Mouse (Mus musculus) heart, embryonic 10.5 days (tissue): ENCODE measurements around the gene Sema5a. TPM values are rescaled to one million over a fixed set of nuclear protein-coding genes. Genes with fewer than 3 reads are reported as not detected.

ENCODE experiments used
- DNase-seq: peaks from one replicate; pipeline ENCODE4 v3.0.0-alpha.2; 2017; ENCODE audit warnings: low spot score
- H3K27ac ChIP-seq: fragments of 300-500 bp; sonication (generic); 2 replicates; pipeline ENCODE4 v1.5.1; 2016; ENCODE audit warnings: mild to moderate bottlenecking
- H3K27me3 ChIP-seq: fragments of 300-500 bp; sonication (generic); 2 replicates; pipeline ENCODE4 v1.6.1; 2016; ENCODE audit warnings: mild to moderate bottlenecking; ENCODE audit not compliant: poor library complexity, insufficient read depth, severe bottlenecking
- H3K36me3 ChIP-seq: fragments of 300-500 bp; sonication (generic); 2 replicates; pipeline ENCODE4 v1.6.1; 2016; ENCODE audit warnings: mild to moderate bottlenecking, moderate library complexity
- H3K4me1 ChIP-seq: fragments of 300-500 bp; sonication (generic); 2 replicates; pipeline ENCODE4 v1.6.1; 2016; ENCODE audit warnings: mild to moderate bottlenecking
- H3K4me3 ChIP-seq: fragments of 300-500 bp; sonication (generic); 2 replicates; pipeline ENCODE4 v1.5.1; 2016; ENCODE audit warnings: mild to moderate bottlenecking, moderate library complexity
- H3K9me3 ChIP-seq: fragments of 300-500 bp; sonication (generic); 2 replicates; pipeline ENCODE4 v1.6.1; 2016; ENCODE audit warnings: mild to moderate bottlenecking, moderate library complexity
- WGBS: fragments of 180-500 bp; shearing (Covaris S2); methylation state at CpG from one replicate; pipeline ENCODE4 v1.1.7; 2016; 5-methylcytosine and 5-hydroxymethylcytosine counted together
- polyA plus RNA-seq: library from polyadenylated mRNA; unstranded; fragments of >200 nt; fragmentation: Nextera tagmentation; extraction: Ambion mirVana; gene quantifications from 2 replicates; pipeline ENCODE4 v1.2.1, GENCODE M21; 2016

The Sema5a gene
- polyA plus RNA-seq, 1 experiment from 2014 or later = 6.9 TPM

DNA sequence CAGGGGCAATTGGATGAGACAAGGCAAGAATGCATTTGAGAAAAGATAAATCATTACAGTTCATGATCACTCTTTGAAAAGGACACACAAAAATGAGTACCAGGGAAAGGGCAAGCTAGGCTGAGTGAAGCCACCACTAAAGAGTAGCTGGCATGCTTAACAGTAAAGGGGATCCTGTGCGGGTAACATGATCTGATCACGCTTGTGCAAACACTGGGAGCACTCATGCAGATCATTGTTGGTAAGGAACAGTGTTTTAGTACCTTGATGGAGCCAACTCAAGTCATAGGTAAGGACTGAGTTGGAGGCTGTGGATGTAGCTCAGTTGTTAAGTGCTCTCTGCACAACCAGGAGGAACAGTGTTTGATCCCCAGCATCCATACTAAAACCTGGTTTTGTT is 273.3 kb downstream of the Sema5a start:
- H3K4me1 ChIP-seq = no peaks in the 10 kb centered on the region
- H3K36me3 ChIP-seq = no peaks in the 10 kb centered on the region
- H3K27ac ChIP-seq = no peak overlapping the region
- 83% methylated on average over 2 of the region's 2 CpGs for WGBS
- H3K4me3 ChIP-seq = no peak overlapping the region
- no peak for DNase-seq
- no peaks in the 10 kb centered on the region for H3K9me3 ChIP-seq
- H3K27me3 ChIP-seq = no peaks in the 10 kb centered on the region

DNA sequence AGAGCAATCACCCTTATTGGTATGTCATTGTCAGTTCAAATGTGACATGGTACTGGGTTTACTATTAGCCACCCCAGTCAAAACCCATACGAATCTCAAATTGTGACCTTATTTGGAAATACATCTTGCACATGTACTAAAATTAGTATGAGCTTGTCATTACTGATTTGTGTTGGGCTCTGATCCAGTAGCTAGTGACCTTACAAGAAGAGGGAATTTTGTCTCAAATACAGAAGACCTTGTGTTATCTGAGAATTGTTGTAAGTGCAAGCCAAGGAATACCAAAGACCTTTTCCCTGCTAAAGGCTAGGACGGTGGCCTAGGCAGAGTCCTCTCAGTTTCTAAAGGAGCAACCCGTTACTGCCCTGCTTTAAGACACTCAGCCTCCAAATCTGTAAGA is 287.9 kb downstream of the Sema5a start:
- Histone ChIP-seq H3K4me1 (no peaks in the 10 kb centered on the region), H3K4me3 (no peak overlapping the region), H3K27me3 (no peaks in the 10 kb centered on the region), H3K36me3 (no peaks in the 10 kb centered on the region), H3K27ac (no peak overlapping the region), H3K9me3 (no peaks in the 10 kb centered on the region)
- no peak for DNase-seq
- 73% methylated on average over 3 of the region's 3 CpGs for WGBS

DNA sequence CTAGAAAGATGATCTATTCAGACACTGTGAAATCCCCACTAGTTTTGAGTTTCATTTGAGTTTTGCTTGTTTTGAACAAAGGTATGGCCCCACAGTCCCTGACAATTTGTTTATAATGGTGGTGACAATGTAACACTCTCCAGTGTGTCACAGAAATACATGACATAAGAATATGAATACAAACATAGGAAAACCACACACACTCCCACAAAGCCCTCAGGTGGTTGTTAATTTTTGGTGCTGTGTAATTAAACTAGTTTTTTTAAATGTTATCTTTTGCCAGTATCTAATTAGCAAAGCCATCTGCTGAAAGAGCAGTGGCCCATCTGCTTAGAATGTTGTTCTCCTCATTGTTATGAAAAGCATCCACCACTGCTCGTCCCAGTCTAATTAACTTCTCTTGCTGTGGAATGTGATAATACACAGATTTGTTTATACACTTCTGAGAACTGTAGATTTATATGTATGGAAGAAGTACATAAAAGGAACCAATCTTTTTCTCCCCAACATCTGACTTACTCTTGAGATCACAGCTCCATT is 289.0 kb downstream of the Sema5a start:
- H3K27ac ChIP-seq = no peak overlapping the region
- H3K4me1 ChIP-seq = no peaks in the 10 kb centered on the region
- H3K27me3 ChIP-seq = no peaks in the 10 kb centered on the region
- no peaks in the 10 kb centered on the region for H3K36me3 ChIP-seq
- WGBS = 65% methylated on average over 1 of the region's 1 CpGs
- H3K9me3 ChIP-seq = no peaks in the 10 kb centered on the region
- H3K4me3 ChIP-seq = no peak overlapping the region
- DNase-seq = no peak

DNA sequence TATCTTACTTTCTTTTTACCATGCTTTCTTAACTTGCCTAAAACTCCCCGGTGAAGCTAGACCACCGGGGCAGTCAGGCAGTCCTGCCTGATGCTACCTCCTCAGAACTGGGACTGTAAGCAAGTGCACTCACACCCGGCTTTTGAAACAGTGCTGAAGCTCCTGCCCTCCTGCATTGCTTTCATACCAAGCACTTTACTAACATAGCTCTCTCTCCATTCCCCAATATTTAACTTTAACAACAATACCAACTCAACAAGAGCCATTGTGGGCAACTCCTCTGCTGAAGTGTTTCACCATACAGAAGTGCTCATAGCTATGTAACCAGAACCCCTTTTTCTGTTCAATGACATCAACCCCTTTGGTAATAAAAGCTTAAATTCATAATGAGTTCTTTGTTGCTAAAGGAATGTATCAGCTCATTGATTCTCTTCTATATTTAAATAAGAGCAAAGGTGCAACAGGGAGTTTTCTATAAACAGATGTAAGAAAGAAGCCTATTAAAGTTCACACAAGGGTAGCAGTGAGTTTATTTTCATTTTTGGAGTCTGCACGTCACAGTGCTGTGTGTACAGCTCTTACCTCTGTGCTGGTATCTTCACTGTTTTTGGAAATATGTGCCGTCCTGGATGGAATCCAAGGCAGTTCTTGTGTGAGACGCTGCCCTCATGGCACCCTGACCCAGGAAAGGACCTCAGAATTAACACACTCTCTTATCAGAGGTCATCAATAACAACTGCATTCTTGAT is 292.3 kb downstream of the Sema5a start:
- no peaks in the 10 kb centered on the region for H3K9me3 ChIP-seq
- H3K4me1 ChIP-seq = no peaks in the 10 kb centered on the region
- H3K36me3 ChIP-seq = no peaks in the 10 kb centered on the region
- 82% methylated on average over 6 of the region's 6 CpGs for WGBS
- H3K27me3 ChIP-seq = no peaks in the 10 kb centered on the region
- no peak overlapping the region for H3K4me3 ChIP-seq
- no peak overlapping the region for H3K27ac ChIP-seq
- no peak for DNase-seq

DNA sequence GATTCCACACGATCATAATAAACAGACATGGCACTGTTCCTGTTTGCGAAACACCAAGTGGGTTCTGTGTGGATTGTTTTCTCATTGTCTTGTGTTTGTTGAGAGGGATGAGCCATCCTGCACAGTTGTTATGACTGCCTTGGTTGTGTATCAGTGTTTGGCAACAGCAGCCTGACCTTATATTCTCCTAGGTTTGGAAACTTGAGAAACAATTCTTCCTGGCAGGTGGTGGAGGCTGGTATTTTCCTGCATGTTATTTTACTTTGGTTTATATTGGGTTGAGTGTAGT is 292.8 kb downstream of the Sema5a start:
- Histone ChIP-seq H3K36me3 (no peaks in the 10 kb centered on the region), H3K27ac (no peak overlapping the region), H3K4me3 (no peak overlapping the region), H3K4me1 (no peaks in the 10 kb centered on the region), H3K27me3 (no peaks in the 10 kb centered on the region), H3K9me3 (no peaks in the 10 kb centered on the region)
- WGBS = 77% methylated on average over 2 of the region's 2 CpGs
- DNase-seq = no peak

DNA sequence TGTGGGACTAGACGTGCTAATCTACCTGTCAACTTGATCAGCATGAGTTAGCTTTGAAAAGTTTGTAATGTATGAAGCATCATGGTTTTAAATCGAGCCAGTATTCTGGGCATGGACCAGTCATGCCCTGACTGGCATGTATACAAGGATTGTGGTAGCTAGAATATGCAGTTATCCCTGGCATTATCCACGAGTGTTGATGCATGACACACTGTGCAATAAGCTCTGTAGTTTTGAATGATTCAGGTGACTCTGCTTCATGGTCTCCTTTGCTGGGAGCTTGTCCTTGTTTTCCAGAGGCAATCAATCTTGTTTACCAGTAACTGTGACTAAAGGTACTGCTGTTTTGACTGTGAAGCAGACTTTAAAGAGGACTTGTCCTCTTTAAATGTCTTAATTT is 293.5 kb downstream of the Sema5a start:
- no peaks in the 10 kb centered on the region for H3K27me3 ChIP-seq
- H3K4me1 ChIP-seq = no peaks in the 10 kb centered on the region
- H3K4me3 ChIP-seq = no peak overlapping the region
- WGBS = 81% methylated on average over 3 of the region's 3 CpGs
- H3K36me3 ChIP-seq = no peaks in the 10 kb centered on the region
- H3K27ac ChIP-seq = no peak overlapping the region
- no peaks in the 10 kb centered on the region for H3K9me3 ChIP-seq
- DNase-seq = no peak

- Histone ChIP-seq H3K4me3 (no peak overlapping the region), H3K36me3 (no peaks in the 10 kb centered on the region), H3K9me3 (no peaks in the 10 kb centered on the region), H3K27ac (no peak overlapping the region), H3K27me3 (no peaks in the 10 kb centered on the region), H3K4me1 (no peaks in the 10 kb centered on the region)
- 59% methylated on average over 1 of the region's 1 CpGs for WGBS
- DNase-seq = no peak
These were observed 298.1 kb downstream of the Sema5a start for GRCm38 (mm10) chr15:32542746-32543145.

GRCm38 (mm10) chr15:32543181-32543580 is 298.6 kb downstream of the Sema5a start:
- no peaks in the 10 kb centered on the region for H3K9me3 ChIP-seq
- H3K27ac ChIP-seq = no peak overlapping the region
- DNase-seq = no peak
- no peaks in the 10 kb centered on the region for H3K27me3 ChIP-seq
- 91% methylated on average over 3 of the region's 3 CpGs for WGBS
- H3K4me3 ChIP-seq = no peak overlapping the region
- no peaks in the 10 kb centered on the region for H3K4me1 ChIP-seq
- H3K36me3 ChIP-seq = no peaks in the 10 kb centered on the region

DNA sequence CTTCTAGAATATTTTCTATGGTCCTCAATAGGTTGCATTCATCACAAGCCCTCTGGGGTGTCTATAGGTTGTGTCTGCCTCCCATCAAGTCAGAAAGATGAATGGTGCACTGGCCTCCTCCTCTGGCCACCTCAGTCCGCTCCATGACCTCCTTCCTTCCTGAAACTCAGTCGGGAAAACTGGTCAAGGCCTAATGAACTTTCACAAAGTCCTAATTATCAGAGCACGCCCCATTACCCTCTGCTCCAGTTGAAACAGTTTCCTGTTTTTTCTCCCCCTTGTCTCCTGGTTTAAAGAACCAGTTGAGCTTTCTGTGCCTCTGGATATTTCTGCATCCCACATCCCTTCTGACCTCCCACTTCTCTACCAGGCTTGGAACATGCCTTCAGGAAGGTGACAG is 300.8 kb downstream of the Sema5a start:
- no peak overlapping the region for H3K27ac ChIP-seq
- 47% methylated on average over 3 of the region's 3 CpGs for WGBS

GRCm38 (mm10) chr15:32546746-32547145 is 302.1 kb downstream of the Sema5a start:
- H3K27ac ChIP-seq = no peak overlapping the region
- WGBS = 80% methylated on average over 7 of the region's 7 CpGs
- H3K4me3 ChIP-seq = no peak overlapping the region
- no peaks in the 10 kb centered on the region for H3K4me1 ChIP-seq
- DNase-seq = no peak
- no peaks in the 10 kb centered on the region for H3K27me3 ChIP-seq
- no peaks in the 10 kb centered on the region for H3K9me3 ChIP-seq
- no peaks in the 10 kb centered on the region for H3K36me3 ChIP-seq

More for the DNA sequence above, 300.8 kb downstream of the Sema5a start:
- Histone ChIP-seq H3K4me1 (no peaks in the 10 kb centered on the region), H3K4me3 (no peak overlapping the region), H3K36me3 (no peaks in the 10 kb centered on the region), H3K9me3 (no peaks in the 10 kb centered on the region), H3K27me3 (no peaks in the 10 kb centered on the region)
- DNase-seq = no peak

- H3K4me3 ChIP-seq = no peak overlapping the region
- DNase-seq = no peak
- no peaks in the 10 kb centered on the region for H3K27me3 ChIP-seq
- H3K9me3 ChIP-seq = no peaks in the 10 kb centered on the region
- H3K4me1 ChIP-seq = no peaks in the 10 kb centered on the region
- H3K36me3 ChIP-seq = no peaks in the 10 kb centered on the region
- 92% methylated on average over 2 of the region's 2 CpGs for WGBS
- no peak overlapping the region for H3K27ac ChIP-seq
These were observed 314.3 kb downstream of the Sema5a start for GRCm38 (mm10) chr15:32558925-32559324.

- H3K36me3 ChIP-seq = no peaks in the 10 kb centered on the region
- WGBS = 65% methylated on average over 6 of the region's 6 CpGs
- H3K4me3 ChIP-seq = no peak overlapping the region
- no peaks in the 10 kb centered on the region for H3K9me3 ChIP-seq
- no peaks in the 10 kb centered on the region for H3K4me1 ChIP-seq
- no peak for DNase-seq
- H3K27me3 ChIP-seq = no peaks in the 10 kb centered on the region
- H3K27ac ChIP-seq = no peak overlapping the region
These were observed 318.0 kb downstream of the Sema5a start for GRCm38 (mm10) chr15:32562600-32562999.

GRCm38 (mm10) chr15:32568181-32568857 is 323.7 kb downstream of the Sema5a start:
- H3K4me3 ChIP-seq = no peak overlapping the region
- no peak overlapping the region for H3K27ac ChIP-seq
- no peaks in the 10 kb centered on the region for H3K4me1 ChIP-seq
- H3K36me3 ChIP-seq = no peaks in the 10 kb centered on the region
- H3K27me3 ChIP-seq = no peaks in the 10 kb centered on the region
- no peaks in the 10 kb centered on the region for H3K9me3 ChIP-seq
- DNase-seq = no peak
- 82% methylated on average over 3 of the region's 3 CpGs for WGBS
